Mouse (Mus musculus): ENCODE data around the gene Stx17. TPM values are rescaled to one million over a fixed set of nuclear protein-coding genes. Genes with fewer than 3 reads are reported as not detected.

Stx17 gene
- 10 to 100 TPM; 10.5 to 16.5 TPM for polyA plus RNA-seq (2017; shearing (Covaris generic))

DNA sequence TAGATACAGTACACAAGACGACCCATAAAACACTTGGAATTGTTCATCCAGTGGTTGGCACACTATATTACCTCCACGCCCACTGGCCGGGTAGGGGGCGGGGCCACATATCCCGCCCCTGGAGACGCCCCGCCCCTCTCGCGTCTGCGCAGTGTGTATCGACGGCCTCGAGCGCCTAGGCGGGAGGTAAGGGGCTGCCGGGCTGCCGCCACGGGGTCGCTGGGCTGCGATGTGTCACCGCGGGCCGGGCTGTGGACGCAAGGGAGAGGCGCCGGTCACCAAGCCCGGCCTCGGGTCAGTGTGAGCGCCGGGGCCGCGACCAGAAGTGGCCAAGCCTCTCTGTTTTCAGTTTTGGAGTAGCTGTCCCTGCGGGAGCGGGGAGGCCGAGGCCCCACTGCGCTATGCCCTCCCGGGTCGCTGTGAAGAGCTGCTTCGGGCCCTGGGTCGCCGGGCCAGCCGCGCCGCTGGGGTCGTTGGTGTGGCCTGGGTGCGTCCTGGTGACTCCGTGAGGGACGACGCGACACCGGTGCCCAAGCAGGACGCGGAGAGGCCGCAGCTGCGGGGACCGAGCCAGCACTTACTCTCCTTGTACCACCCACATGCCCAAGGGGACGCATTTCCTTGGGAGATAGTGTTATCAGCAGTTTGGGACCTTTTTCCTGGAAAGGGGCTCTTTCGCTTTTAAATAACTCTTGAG, at the start of gene Stx17:
Gene Stx17, plus strand, starts transcription at position 143 of the 697 bp plus-strand sequence.

Other genes starting within 250 kb of the Stx17 start
- 10 to 100 TPM in 1 of 2 experiments, 1 to 10 TPM in 1; 5.7 to 12.1 TPM for gene Nr4a3, start 79.8 kb upstream of the Stx17 start, polyA plus RNA-seq (2017; shearing (Covaris generic))
- 10 to 100 TPM; 92.2 to 99.4 TPM for gene Erp44, start 154.6 kb downstream of the Stx17 start, polyA plus RNA-seq (2017; shearing (Covaris generic))
- gene Invs, start 154.8 kb downstream of the Stx17 start, polyA plus RNA-seq (2017; shearing (Covaris generic)): 10 to 100 TPM in 1 of 2 experiments, 1 to 10 TPM in 1; 9.2 to 12.2 TPM

Measured in activated CD4-positive, CD25-positive, alpha-beta regulatory T cell (primary cell).